Mouse (Mus musculus) hindbrain, embryonic 11.5 days (tissue): ENCODE measurements around the gene Usb1. TPM values are rescaled to one million over a fixed set of nuclear protein-coding genes. Genes with fewer than 3 reads are reported as not detected.

Source experiments
- ATAC-seq: fragments of 200-750 bp; cut with Nextera tagmentation; 2 replicates; pipeline ENCODE4 v1.8.0; 2017; ENCODE audit warnings: mild to moderate bottlenecking, moderate TSS enrichment, moderate library complexity; ENCODE audit not compliant: low FRiP score
- DNase-seq: peaks from one replicate; pipeline ENCODE4 v3.0.0-alpha.2; 2015; ENCODE audit warnings: low spot score
- H3K27ac ChIP-seq: fragments of 300-500 bp; sonication (generic); 2 replicates; pipeline ENCODE4 v1.5.1; 2014; ENCODE audit warnings: mild to moderate bottlenecking, low read depth, low read length
- H3K27me3 ChIP-seq: fragments of 300-500 bp; sonication (generic); 2 replicates; pipeline ENCODE4 v1.6.1; 2014; ENCODE audit warnings: mild to moderate bottlenecking, low read length, moderate library complexity, mixed read lengths; ENCODE audit not compliant: control insufficient read depth, insufficient read depth
- H3K36me3 ChIP-seq: fragments of 300-500 bp; sonication (generic); 2 replicates; pipeline ENCODE4 v1.6.1; 2014; ENCODE audit warnings: mild to moderate bottlenecking, low read length, moderate library complexity, mixed read lengths; ENCODE audit not compliant: control insufficient read depth, insufficient read depth
- H3K4me1 ChIP-seq: fragments of 300-500 bp; sonication (generic); replicated peaks from 2 replicates; pipeline ENCODE4 v1.6.1; 2014; ENCODE audit warnings: low read length, mixed read lengths; ENCODE audit not compliant: control insufficient read depth, insufficient read depth
- H3K4me2 ChIP-seq: fragments of 300-500 bp; sonication (generic); replicated peaks from 2 replicates; pipeline ENCODE4 v1.6.1; 2014; ENCODE audit warnings: mild to moderate bottlenecking, low read depth, low read length
- H3K4me3 ChIP-seq: fragments of 300-500 bp; sonication (generic); 2 replicates; pipeline ENCODE4 v1.5.1; 2014; ENCODE audit warnings: low read depth, low read length
- H3K9ac ChIP-seq: fragments of 300-500 bp; sonication (generic); 2 replicates; pipeline ENCODE4 v1.6.1; 2014; ENCODE audit warnings: low read depth, low read length
- H3K9me3 ChIP-seq: fragments of 300-500 bp; sonication (generic); 2 replicates; pipeline ENCODE4 v1.6.1; 2016; ENCODE audit warnings: low read length; ENCODE audit not compliant: control insufficient read depth
- WGBS: fragments of 180-500 bp; shearing (Covaris S2); extraction: QIAGEN DNeasy Blood & Tissue Kit; methylation state at CpG from one replicate; pipeline ENCODE4 v1.1.7; 2014; 5-methylcytosine and 5-hydroxymethylcytosine counted together
- polyA plus RNA-seq: library from polyadenylated mRNA; unstranded; fragments of >200 nt; fragmentation: Nextera tagmentation; extraction: Ambion mirVana; gene quantifications from 2 replicates; pipeline ENCODE4 v1.2.1, GENCODE M21; 2014

Usb1 gene
- polyA plus RNA-seq, 1 experiment from 2014 or later: 40.3 TPM

- no peak overlapping the region for H3K27ac ChIP-seq
- no peaks in the 10 kb centered on the region for H3K27me3 ChIP-seq
- H3K9me3 ChIP-seq: no peaks in the 10 kb centered on the region
- no peak overlapping the region for H3K4me2 ChIP-seq
- H3K4me1 ChIP-seq: no peaks in the 10 kb centered on the region
- no peak overlapping the region for H3K4me3 ChIP-seq
- no peak overlapping the region for H3K9ac ChIP-seq
- no peak for ATAC-seq
- no peak for DNase-seq
- WGBS: 94% methylated on average over 10 of the region's 10 CpGs
- H3K36me3 ChIP-seq: no peaks in the 10 kb centered on the region
Observed at GRCm38 (mm10) chr8:95387221-95387620, 55.1 kb downstream of the Usb1 start.

- Histone ChIP-seq H3K9me3 (no peaks in the 10 kb centered on the region), H3K27ac (no peak overlapping the region), H3K27me3 (no peaks in the 10 kb centered on the region), H3K9ac (no peak overlapping the region), H3K4me2 (no peak overlapping the region), H3K4me3 (no peak overlapping the region), H3K4me1 (no peaks in the 10 kb centered on the region), H3K36me3 (no peaks in the 10 kb centered on the region)
- no peak for ATAC-seq
- no peak for DNase-seq
- 86% methylated on average over 7 of the region's 7 CpGs for WGBS
Observed at GRCm38 (mm10) chr8:95387936-95388335, 55.9 kb downstream of the Usb1 start.

- H3K9ac ChIP-seq: no peak overlapping the region
- 0 out of 2 replicates have a peak, but pooled peaks cover under 1% of the 10 kb centered on the region for H3K4me1 ChIP-seq
- H3K9me3 ChIP-seq: no peaks in the 10 kb centered on the region
- no peaks in the 10 kb centered on the region for H3K36me3 ChIP-seq
- no peaks in the 10 kb centered on the region for H3K27me3 ChIP-seq
- H3K27ac ChIP-seq: no peak overlapping the region
- DNase-seq (no peak), ATAC-seq (no peak)
- no peak overlapping the region for H3K4me3 ChIP-seq
- WGBS: 70% methylated on average over 4 of the region's 4 CpGs
- no peak overlapping the region for H3K4me2 ChIP-seq
Observed at GRCm38 (mm10) chr8:95390312-95390711, 58.2 kb downstream of the Usb1 start.

- Histone ChIP-seq H3K9me3 (no peaks in the 10 kb centered on the region), H3K4me3 (no peak overlapping the region), H3K9ac (no peak overlapping the region), H3K4me2 (no peak overlapping the region), H3K36me3 (no peaks in the 10 kb centered on the region), H3K27me3 (no peaks in the 10 kb centered on the region), H3K4me1 (0 out of 2 replicates have a peak, but pooled peaks cover 3% of the 10 kb centered on the region), H3K27ac (no peak overlapping the region)
- DNase-seq (no peak), ATAC-seq (no peak)
- 86% methylated on average over 7 of the region's 7 CpGs for WGBS
Observed at GRCm38 (mm10) chr8:95391101-95391500, 59.0 kb downstream of the Usb1 start.

GRCm38 (mm10) chr8:95392604-95393003 lies 60.5 kb downstream of the Usb1 start:
- WGBS: 80% methylated on average over 5 of the region's 5 CpGs
- H3K4me1 ChIP-seq: 0 out of 2 replicates have a peak, but pooled peaks cover 3% of the 10 kb centered on the region
- no peaks in the 10 kb centered on the region for H3K9me3 ChIP-seq
- H3K27ac ChIP-seq: no peak overlapping the region
- no peak for ATAC-seq
- no peaks in the 10 kb centered on the region for H3K27me3 ChIP-seq
- H3K9ac ChIP-seq: no peak overlapping the region
- no peak for DNase-seq
- H3K4me2 ChIP-seq: no peak overlapping the region
- H3K36me3 ChIP-seq: no peaks in the 10 kb centered on the region
- H3K4me3 ChIP-seq: no peak overlapping the region

- Histone ChIP-seq H3K9me3 (no peaks in the 10 kb centered on the region), H3K27me3 (no peaks in the 10 kb centered on the region), H3K4me3 (no peak overlapping the region), H3K4me2 (no peak overlapping the region), H3K36me3 (no peaks in the 10 kb centered on the region), H3K4me1 (0 out of 2 replicates have a peak, but pooled peaks cover 3% of the 10 kb centered on the region), H3K27ac (no peak overlapping the region), H3K9ac (no peak overlapping the region)
- DNase-seq (no peak), ATAC-seq (no peak)
- 47% methylated on average over 8 of the region's 8 CpGs for WGBS
Observed at GRCm38 (mm10) chr8:95395186-95395918, 63.3 kb downstream of the Usb1 start.

GRCm38 (mm10) chr8:95396752-95397151 lies 64.7 kb downstream of the Usb1 start:
- Histone ChIP-seq H3K4me3 (no peak overlapping the region), H3K27ac (no peak overlapping the region), H3K4me2 (no peak overlapping the region), H3K9ac (no peak overlapping the region), H3K36me3 (no peaks in the 10 kb centered on the region), H3K27me3 (no peaks in the 10 kb centered on the region), H3K9me3 (no peaks in the 10 kb centered on the region), H3K4me1 (0 out of 2 replicates have a peak, but pooled peaks cover 3% of the 10 kb centered on the region)
- ATAC-seq (no peak; the same call in 1 of the 2 replicates), DNase-seq (no peak)
- 56% methylated on average over 11 of the region's 11 CpGs for WGBS

Other genes starting within 250 kb of the Usb1 start
- 5.2 and 5.7 TPM in 2 replicates for gene Kifc3, start 129.5 kb upstream of the Usb1 start, polyA plus RNA-seq
- gene Cngb1, start 25.7 kb upstream of the Usb1 start, polyA plus RNA-seq: 0.66 and 0.71 TPM in 2 replicates
- gene Tepp, start 21.7 kb upstream of the Usb1 start, polyA plus RNA-seq: not detected in 2 replicates
- 8.9 and 10.0 TPM in 2 replicates for gene Zfp319, start 334 bp upstream of the Usb1 start, polyA plus RNA-seq
- 13.0 and 15.7 TPM in 2 replicates for gene Mmp15, start 20.0 kb downstream of the Usb1 start, polyA plus RNA-seq
- gene Cfap20, start 102.6 kb downstream of the Usb1 start, polyA plus RNA-seq: 141 and 145 TPM in 2 replicates
- 14.2 and 19.1 TPM in 2 replicates for gene Csnk2a2, start 157.8 kb downstream of the Usb1 start, polyA plus RNA-seq
- 2.4 and 2.5 TPM in 2 replicates for gene Ccdc113, start 201.8 kb downstream of the Usb1 start, polyA plus RNA-seq
- gene Prss54, start 244.1 kb downstream of the Usb1 start, polyA plus RNA-seq: not detected in 2 replicates